Mouse (Mus musculus) adrenal gland (tissue): ENCODE measurements around the gene Srrd.
"Not testable (repeated sequence)": the region's sequence is repeated elsewhere in the genome, so short reads cannot be mapped to it uniquely, and the experiment has no call there.

Source experiments
- intact Hi-C: fragments of 180-260 bp; cut with DNase I; formaldehyde crosslinking; loops from one replicate; pipeline ENCODE4 v1.15.1; 2025

Gene Srrd

DNA sequence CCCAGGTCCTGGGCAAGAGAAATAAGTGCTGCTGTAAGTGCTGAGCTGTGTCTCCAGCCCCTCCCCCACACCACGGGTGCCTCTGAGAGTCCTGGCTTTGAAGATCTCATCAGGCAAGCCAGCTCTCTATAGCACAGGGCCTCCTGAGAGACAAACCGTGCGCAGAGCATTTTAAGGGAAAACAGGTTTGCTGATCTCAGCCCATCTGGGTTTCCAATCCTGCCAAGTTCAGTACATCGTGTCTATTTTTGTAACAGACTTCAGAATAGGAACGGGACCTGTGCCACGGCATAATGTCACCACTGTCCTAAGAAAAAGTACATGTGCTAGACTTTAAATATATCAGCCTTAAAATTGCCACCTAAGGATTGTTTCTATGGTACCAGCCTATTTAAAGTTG lies 21.9 kb downstream of the Srrd start:
- intact Hi-C loops, result no loop called here

DNA sequence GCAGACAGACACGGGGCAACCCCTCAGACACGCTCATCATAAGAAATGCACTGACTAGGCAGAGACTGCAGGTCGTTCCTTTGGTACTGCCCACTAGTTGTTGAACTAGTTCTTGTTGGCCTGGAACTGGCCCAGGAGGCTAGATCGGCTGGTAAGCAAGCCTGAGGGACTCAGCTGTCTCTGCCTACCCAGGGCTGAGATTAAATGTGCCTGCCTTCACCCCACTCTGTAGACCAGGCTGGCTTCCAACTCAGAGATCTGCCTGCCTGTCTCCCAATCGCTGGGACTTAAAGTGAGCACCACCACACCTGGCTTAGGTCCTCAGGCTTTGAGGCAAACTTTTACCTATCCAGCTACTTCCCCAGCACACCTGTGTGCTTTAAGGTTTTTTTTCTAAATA lies 22.5 kb downstream of the Srrd start:
- intact Hi-C loops, result no loop called here

DNA sequence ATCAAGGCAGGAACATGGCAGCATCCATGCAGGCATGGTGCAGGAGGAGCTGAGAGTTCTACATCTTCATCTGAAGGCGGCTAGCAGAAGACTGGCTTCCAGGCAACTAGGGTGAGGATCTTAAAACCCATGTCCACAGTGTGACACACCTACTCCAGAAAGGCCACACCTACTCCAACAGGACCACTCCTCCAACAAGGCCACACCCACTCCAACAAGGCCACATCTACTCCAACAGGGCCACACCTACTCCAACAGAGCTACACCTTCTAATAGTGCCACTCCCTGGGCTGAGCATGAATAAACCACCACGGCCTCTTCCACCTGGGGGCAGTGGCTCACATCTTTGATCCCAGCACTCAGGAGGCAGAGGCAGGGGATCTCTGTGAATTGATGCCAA lies 23.5 kb downstream of the Srrd start:
- intact Hi-C loops, result not testable (repeated sequence)

DNA sequence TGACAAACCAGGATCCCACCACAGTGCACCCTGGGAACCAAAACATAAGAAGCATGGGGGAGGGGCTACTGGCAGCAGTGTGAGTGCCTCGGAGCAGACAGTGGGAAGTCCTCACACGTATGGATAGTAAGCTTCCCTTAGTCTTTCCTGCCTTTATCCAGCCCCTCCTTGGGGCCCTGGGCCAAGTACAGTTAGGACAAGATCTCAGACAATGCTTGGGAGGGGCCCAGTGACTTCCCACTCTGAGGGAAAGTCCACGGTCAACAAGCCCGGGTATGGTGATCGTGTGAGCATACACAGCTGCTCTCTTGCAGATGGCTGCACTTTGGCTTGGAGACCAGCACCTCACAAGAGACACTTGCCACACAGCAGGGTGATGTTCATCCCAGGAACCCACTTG lies 25.5 kb downstream of the Srrd start:
- intact Hi-C loops, result no loop called here

DNA sequence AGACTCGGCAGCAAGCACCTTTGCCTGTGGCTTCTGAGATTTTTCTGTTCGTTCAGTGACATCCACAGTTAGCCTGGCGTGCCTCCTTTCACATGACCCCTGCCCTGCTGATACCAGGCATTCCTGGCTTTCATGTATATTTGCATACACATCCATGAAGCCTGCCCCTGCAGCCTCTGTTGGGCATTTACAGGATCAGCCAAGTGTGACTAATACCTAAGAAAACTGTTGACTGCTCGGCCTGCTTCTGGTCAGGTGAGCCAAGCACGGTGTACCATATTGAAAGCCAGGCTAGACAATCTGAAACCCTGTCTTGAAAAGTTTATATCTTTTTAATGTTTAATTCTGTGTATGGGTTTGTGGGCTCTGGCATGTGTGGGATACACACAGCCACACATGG lies 26.4 kb downstream of the Srrd start:
- intact Hi-C loops, result no loop called here

DNA sequence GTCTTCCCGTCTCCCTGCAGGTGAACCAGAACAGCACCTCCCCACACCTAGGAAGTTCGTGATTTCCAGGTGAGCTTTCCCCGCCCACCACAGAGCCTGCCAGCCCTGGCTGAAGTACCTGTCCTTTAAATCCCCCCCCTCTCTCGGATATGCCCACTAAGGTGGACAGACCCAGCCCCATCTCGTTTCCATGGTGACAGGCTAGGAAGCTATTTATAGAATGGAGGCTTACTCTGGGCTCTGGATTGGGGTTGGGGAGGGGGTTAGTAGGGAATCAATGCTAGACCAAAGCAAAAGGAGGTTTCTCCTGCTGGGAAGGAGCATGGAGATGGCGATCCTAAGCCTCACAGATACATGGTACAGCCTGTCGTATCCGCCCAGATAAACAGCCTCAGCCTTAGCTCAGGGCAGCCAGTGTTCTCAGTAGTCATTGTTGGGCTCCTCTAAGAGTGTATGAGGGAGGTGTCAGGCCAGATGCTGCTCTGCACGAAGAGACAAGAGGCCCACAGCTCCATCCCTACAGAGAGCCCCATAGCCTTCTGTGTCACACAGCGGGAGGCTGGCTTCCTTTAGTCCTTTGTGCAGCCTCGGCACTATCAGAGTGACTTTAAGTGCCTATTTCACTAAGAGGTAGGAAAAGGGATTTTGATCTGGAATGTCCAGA lies 29.5 kb downstream of the Srrd start:
- intact Hi-C loops, result no loop called here

DNA sequence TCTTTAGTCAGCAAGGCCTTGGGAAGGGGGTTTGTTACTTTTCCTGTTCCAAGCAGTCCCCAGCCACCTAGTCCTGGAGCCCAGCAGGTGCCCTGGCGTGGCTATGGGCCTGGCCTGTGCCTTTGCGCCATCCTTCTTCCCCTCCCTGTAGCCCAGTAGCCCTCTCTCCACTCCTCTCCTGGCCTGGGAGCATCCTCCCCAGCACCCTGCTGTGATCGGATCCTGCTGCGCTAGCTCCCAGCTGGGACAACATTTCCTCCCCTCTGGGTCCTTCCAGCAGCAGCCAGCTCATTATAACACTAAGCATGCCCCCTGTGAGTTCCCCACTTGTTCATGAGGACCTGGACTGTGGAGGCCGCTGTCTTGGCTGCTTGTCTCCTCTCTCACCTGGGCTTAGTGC lies 37.0 kb downstream of the Srrd start:
- intact Hi-C loops, result no loop called here

DNA sequence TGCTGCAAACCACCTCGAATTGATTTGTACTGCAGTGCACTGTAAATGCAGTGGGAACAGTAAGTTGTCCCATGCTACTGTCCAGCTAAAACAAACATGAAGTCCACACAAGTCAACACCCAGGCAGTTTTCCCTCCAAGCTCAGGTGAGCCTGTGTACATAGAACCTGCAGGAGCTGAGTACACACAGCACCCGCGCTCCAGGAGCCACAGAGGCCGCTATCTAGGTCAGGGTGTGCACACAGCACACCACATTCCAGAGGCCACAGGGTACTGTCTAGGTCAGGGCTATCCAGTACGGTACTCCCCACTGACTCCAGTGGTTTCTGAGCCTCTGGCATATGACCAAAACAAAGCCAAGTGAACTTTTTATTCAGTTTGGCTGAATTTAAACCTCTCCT lies 40.5 kb downstream of the Srrd start:
- intact Hi-C loops, result no loop called here

DNA sequence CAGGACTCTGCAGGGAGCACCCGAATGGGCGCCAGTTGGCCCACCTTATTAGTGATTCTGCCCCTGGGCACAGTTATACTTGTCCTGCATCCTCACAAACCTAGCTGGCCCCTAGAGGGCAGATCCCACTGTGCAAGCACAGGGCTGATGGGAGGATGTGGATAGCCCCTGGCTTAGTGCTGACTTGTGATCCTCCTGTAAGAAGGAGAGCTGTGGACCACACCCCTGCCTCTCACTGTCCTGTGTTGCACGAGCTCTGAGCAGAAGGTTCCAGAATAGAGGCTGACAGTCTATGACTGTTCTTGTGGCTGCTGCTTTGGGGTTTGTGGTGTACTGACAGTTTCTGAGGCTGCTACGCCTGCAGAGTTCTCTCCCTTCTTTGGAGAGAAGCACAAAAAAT lies 41.1 kb downstream of the Srrd start:
- intact Hi-C loops, result no loop called here

DNA sequence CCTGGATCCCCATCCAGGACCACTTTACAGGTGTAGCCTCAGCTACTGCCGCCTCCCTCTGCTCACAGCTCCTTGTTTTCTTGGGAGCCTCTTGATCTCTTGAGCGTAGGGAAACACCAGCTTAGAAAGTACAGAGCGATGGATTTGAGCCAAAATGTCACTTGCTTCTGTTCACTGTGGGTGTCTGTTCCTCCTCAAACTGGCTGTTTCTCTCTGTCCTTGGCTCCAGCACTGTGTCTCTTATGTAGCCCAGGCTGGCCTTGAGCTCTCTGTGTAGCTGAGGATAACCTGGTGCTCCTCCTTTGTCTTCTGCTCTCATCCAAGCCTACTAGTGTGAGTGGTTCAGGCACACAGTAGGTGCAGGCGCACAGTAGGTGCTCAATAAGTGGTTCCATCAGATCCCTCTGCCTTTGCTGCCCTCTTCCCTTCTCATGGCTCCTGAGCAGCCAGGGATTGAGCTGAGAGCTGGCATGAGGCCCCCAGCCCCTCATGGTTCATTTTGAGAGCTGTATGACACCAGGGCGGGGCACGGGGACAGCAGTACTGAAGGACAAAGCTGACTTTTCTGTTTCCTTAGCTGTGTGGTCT lies 42.0 kb downstream of the Srrd start:
- intact Hi-C loops, result no loop called here

DNA sequence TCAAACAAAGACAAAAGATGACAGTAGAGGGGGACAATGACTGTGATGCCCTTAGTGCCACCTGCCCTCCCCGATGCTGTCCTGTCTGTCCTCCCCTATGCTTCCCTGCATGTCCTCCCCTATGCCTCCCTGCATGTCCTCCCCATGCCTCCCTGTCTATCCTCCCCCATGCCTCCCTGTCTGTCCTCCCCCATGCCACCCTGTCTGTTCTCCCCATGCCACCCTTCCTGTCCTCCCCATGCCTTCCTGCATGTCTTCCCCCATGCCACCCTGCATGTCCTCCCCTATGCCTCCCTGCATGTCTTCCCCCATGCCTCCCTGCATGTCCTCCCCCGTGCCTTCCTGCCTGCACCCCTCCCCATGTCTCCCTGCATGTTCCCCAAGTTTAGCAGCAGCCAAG lies 42.7 kb downstream of the Srrd start:
- intact Hi-C loops, result no loop called here

DNA sequence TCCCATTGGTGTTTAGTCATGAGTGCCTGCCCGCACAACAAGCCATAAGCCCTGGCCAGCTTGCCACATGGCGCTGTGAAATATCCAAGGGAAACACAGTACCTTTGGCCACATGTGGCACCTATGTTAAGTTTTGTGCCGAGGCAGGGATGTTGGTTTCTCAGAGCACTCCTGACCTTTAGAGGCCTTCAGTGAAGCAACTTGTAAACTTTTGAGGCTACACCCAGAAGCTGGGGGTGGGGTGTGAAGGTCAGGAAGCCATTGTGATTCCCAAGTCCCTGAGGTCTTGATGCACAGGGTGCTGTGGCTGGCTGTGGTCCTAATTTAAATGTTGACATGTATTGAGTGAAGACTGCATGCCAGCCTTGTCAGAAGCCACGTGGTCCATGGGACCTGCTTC lies 43.4 kb downstream of the Srrd start:
- intact Hi-C loops, result loop anchor here (5.0 kb wide), 1 partner anchor 57 kb away; no protein-coding TSS in a partner anchor

DNA sequence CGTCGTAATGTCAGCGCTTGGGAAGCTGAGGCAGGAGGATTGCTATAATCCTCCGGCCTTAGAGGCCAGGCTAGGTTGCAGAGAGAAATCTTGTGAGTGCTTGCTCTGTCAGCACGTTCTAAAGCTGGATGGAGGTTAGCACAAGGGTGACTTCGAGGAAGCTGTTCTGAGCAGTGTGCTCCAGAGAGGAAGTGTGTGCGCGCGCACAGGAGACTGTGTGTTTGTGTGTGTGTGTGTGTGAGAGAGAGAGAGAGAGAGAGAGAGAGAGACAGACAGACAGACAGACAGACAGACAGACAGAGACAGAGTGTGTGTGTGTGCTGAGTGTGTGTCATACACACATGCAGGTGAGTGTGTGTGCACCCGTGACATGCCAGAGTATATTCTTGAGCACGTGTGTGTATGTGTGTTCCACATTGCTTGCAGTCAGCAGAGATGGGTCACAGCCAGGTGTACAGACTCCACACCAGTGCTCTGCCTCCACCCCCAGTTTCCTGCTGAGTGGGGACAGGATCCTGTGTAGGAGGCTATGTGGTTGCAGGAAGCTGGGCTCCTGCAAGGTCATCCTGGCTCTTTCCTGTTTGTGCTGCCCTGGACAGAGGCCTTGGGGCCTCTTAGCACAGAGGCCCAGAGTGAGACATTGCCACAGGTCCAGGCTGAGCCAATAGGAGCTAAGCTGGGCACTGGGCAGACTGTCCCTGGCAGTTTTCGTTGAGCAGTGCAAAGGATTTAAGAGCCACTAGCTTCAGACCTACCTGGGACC lies 44.4 kb downstream of the Srrd start:
- intact Hi-C loops, result loop anchor here (5.0 kb wide), 1 partner anchor 56 kb away; no protein-coding TSS in a partner anchor

DNA sequence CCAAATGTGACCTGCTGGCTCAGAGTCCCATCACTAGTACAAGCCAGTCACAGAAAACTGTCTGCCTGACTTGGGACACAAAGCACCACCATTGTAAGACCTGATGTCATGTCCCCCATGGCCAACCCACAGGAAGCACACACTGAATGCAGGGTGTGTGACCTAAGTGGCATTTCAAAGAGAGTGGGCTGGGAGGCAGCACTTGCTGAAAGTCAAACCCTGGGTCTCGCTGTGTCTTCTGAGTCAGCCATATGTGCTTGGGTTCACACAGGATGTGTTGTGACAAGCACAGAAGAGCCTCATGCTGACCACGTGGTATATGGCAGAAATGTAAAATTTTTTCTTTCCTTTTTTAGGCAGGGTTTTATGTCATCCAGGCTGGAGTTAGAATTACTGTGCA lies 45.6 kb downstream of the Srrd start:
- intact Hi-C loops, result loop anchor here (5.0 kb wide), 1 partner anchor 55 kb away; no protein-coding TSS in a partner anchor

DNA sequence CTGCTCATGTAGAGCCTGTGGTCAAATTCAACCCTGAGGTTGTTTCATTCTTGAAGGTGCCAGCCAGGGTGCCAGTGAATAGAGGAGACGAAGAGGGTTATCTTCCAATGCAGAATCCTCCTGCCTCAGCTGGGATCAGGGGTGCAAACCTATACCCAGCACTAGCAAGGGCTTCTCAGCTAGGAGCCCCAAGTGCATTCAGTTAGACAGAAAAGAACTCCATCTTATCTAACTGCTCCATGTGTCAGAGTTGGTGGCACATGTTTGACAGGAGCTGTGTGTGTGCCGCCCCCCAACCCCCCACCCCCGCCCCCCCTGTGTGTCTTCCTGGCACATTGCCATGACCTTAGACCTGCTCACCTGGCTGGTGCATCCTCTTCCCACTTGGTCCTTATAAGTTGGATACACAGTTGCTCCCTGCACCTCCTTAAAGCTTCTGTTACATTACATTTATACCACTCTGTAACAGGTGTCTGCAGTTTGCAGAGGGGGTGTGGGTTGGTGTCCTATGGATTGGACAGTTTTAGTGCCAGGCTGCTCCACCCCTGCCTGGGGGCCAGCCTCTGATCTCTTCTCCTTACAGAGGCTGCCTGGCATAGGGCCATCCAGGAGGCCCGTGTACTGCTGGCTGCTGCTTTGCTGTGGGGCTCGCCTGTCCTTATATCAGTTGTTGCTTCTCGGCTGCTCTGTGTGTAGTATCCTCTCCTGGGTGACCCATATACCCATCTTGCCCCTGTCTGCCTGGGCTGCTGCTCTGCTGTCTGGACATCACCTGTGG lies 46.2 kb downstream of the Srrd start:
- intact Hi-C loops, result loop anchor here (5.0 kb wide), 1 partner anchor 54 kb away; no protein-coding TSS in a partner anchor

DNA sequence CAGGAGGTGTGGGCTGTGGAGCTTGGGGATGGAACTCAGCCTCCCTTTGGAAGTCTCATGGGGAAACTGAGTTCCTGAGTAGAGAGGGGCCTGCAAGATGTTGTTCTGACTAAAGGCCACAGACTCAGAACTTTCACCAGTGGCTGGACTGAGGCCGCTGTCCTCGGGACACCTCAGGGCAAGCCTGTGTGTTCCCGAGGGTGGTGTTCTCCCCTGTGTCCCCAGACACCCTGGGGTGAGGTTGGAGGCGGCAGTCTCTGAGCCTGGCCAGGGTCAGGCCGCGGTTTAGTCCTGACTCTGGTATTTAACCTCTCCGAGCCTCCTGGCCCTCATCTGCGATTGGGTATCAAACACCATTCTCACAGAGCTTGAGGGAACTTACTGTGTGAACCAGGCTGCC lies 47.3 kb downstream of the Srrd start:
- intact Hi-C loops, result loop anchor here (5.0 kb wide), 1 partner anchor 53 kb away; no protein-coding TSS in a partner anchor

DNA sequence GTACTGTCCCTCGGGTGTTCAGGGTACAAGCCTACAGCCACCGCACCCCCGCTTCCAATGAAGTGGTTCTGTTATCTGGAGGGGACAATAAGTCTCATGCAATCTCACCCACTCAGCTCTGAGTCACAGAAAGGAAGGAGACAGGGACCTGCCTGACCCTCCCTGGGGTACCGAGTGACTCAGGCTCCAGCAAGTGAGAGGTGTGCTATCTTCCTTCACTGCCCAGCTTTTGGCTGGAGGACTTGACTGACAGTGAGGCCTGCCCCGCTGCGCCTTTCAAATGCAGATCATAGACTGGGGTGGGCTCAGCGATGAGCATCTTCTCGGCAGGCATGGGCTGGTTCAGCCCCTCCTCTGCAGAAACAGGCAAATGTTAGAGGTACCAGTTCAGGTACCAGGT lies 47.7 kb downstream of the Srrd start:
- intact Hi-C loops, result loop anchor here (5.0 kb wide), 1 partner anchor 53 kb away; no protein-coding TSS in a partner anchor

DNA sequence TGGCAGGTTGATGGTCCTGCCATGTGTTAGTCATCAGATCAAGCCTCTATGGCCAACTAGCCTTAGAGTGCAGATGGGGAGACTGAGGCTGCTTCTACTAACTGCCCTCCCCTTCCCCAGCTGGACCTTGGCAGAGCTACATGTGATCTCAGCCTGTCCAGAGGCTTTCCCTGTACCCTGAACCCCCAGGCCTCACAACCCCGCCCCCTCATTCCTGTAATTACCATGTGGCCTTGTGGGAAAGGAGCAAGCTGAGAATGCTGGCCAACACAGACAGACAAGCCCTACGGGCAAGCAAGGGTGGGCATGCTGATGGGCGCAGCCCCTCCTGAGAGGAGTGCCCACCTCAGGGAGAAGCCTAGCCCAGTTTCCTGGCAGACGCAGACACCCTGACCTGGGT lies 48.1 kb downstream of the Srrd start:
- intact Hi-C loops, result loop anchor here (5.0 kb wide), 1 partner anchor 52 kb away; no protein-coding TSS in a partner anchor

DNA sequence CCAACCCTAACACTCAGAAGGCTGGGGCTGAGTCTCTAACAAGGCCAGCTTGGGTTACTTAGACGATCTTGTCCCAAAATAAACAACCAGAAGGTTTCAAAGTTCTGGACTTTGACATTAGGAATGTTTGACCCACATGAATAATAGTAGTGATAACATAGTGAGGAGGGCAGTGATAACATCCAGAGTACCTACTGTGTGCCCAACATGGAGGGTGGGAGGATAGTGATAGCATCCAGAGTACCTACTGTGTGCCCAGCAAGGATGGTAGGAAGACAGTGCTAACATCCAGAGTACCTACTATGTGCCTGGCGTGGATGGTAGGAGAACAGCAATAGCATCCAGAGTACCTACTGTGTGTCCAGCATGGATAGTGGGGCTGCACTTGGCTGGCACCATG lies 49.0 kb downstream of the Srrd start:
- intact Hi-C loops, result no loop called here

DNA sequence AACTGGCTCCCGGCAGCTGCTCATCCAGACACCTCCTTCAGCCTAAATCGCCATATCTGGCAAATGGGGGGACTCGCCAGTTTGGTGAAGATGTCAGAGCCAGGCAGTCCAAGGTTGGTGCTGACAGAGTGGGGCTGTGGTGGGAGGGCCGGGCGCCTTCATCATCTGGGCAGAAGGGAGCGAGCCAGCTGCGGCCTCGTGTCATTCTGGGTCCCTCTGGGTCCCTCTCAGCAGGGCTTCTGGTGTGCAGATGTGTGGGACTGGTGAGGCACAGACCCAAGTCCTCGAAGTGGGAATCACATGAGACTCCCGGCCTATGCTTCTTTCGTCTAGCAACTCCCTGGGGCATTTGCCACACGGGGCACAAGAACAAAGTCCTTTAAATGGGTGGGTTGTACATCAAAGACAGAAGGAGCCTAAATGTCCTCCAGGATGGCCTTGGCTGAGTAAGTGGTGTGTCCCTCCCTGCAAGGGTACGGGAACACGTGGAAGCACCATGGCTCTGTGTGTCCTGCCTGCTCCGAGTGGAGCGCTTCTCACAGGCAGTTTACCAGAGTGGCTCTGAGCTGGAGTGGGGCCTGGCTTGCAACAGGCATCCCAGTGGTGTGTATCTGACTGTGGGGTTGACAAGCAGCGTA lies 50.4 kb downstream of the Srrd start:
- intact Hi-C loops, result no loop called here

DNA sequence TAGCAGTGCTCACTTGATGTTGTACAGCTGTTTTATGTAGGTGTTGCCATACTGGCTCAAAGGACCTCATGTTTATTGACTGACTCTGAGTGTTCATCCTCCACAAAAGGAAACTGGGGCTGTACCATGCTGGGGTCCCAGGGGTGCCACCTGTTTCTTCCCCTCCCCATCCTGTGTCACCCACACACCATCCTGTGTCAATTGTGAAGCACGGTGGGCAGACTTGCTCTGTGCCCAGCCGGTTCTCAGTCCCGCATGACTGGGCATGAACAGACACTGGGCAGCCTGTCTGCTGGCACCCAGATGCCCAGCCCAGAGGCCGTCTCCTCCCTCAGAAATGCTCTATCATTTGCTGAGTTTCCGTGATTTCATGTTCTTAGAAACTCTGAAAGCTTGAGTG lies 51.0 kb downstream of the Srrd start:
- intact Hi-C loops, result no loop called here
